Mouse (Mus musculus) stomach, postnatal 0 days (tissue): ENCODE data around the gene Hspbap1.

ENCODE experiments used
- CTCF ChIP-seq: IDR thresholded peaks from 2 replicates; pipeline ENCODE4 v1.5.1; 2016; ENCODE audit warnings: antibody characterized with exemption, low read depth, mild to moderate bottlenecking, moderate library complexity
- EP300 ChIP-seq: optimal IDR thresholded peaks from 2 replicates; pipeline ENCODE3; 2016; ENCODE audit warnings: antibody characterized with exemption

GRCm38 (mm10) chr16:35871048-35871851, 101.1 kb downstream of the Hspbap1 start, which contains the start of gene Parp14:
- TF ChIP-seq EP300 = no peak
- TF ChIP-seq CTCF = no peak
